Mouse (Mus musculus) T-helper 17 cell (primary cell): ENCODE measurements around the gene Nuak2.

Experiments used
- in situ Hi-C, 2 experiments: fragments of 300-600 bp; cut with MboI, MseI; formaldehyde crosslinking; loops; 1 replicate in 1 of 2; 2 replicates in 1 of 2; pipeline ENCODE4 v1.15.1; 2025; ENCODE audit warnings: high pct_unique_total_duplicates in 2 of 2

Nuak2 gene

DNA sequence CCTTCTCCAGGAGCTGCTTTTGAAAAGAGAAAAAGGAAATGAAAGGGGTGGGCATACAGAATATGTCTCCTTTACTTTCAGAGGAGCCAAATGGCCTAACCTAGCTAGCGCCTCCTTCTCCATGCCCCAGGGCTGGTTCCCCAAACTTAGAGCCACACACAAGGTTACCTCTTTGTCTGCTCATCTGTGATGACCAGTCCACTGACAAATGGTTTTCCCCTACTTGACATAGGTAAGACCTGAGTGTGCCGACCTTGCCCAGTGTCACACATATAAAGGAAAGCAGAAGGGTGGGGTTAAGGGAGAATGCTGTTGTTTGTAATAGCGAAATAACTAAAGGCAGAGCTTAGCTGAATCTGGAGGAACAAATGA, 58.9 kb downstream of the Nuak2 start:
- in situ Hi-C loops, result no loop called here

DNA sequence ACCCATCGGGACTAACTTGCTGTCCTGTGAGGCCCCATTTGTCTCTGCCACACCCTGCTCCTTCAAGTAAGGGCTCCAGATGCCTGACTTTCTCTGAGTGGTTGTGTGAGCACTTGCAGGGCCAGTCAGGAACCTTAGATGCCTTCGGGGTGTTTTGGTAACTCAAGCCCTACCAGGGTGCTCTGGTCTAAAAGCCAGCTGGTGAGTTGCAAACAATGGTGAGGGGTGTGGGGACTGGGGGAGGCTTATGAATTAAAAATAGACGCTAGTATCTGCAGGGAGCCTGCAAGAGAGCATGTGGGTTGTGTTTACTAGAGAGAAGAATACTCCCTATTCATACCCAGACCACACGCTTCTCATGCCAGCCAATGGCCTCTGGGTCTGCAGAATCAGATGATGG, 59.3 kb downstream of the Nuak2 start:
- in situ Hi-C loops, result no loop called here

DNA sequence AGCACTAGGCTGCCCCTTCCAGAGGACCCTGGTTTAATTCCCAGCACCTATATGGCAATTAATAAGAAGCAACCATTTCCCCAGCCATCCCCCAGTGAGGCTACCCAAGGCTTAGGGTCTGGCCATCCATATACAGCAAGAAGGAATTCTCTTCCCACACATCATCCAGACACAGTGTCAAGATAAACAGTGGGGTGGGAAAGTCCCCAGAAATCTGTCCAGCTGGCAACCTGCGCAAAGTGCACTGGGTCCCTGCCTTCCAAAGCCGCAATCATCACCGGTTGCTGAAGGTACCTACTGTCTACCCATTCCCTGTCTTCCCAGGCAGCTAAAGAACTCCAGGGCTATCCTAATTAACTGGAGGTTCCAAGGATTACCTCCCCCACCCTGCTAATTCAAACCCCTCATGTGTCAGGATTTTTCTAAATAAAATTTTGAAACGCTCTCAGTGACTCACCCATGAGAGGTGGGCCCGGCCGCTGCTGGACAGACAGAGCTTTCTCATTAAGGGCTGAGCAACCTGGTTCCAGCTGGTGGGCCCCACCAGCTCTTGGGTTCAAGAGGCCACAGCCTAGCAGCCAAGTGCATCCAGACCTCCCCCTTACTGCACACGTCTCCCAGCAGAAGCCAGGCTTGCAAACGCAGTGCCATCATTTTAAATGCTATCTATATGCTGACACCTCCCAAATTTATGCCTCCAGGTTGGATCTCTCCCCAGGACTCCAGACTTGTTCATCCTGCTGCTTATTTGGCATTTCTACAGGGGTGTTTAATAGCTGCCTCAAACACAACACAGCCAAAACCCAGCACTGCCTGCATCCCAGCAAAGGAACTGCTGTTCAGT, 60.5 kb downstream of the Nuak2 start:
- in situ Hi-C loops, result no loop called here

DNA sequence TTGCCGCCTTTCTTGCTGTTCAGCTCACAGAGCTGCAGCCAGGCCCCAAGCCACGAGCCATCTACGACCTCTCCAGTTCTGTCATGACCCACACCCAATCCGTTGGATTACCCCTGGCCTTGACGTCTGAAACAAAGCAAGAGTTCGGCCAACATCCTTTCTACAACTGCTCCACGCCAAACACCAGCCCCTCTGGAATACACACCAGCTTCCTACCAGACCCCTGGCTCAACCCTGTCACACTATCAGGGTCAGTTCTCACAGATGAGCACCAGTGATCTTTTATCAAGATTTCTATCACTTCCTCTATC, 61.1 kb downstream of the Nuak2 start:
- in situ Hi-C loops, result no loop called here

DNA sequence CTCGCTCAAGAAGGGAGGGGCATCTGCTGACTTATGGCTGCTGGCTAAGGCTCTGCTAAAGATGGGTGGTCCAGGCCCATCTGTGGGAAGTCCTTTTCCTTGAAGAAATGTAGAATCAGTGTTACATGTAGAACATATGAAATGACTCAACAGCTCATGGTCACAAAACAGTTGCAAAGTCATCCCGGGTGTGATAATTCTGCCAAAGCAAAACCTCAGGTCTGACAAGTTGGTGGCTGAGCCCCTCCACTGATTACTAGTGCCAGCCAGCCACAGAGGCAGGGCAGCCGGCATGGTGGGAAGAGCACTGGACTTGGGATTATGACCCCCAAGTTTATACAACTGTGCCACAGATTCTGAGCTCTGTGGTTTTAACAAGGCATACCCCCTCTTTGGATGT, 61.9 kb downstream of the Nuak2 start:
- in situ Hi-C loops, result no loop called here

DNA sequence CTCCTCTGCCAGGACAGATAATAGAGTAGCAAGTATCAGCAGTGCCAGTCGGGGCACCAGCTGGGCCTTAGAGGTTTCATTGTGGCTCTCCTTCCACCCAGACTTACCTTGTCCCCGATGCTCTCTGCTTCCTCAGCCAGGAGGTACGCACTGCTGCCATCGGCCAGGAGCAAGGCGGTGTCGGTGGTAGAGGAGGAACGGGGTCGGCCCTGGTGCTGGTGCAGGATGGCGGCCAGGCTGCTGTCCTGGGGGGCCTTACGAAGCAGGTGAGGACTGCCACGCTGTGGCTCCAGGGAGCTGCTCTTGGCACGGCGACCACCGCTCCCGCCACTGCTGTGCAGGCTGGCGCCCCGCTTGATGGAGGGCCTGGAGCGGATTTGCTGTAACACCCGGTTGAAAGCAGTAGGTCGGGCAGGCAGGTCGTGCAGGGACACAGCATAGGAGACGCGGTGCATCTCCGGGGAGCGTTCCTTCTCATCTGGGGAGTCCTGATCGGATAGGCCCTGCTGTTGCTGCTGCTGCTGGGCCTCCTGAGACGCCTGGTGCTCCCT, 64.7 kb downstream of the Nuak2 start:
- in situ Hi-C loops, result no loop called here

DNA sequence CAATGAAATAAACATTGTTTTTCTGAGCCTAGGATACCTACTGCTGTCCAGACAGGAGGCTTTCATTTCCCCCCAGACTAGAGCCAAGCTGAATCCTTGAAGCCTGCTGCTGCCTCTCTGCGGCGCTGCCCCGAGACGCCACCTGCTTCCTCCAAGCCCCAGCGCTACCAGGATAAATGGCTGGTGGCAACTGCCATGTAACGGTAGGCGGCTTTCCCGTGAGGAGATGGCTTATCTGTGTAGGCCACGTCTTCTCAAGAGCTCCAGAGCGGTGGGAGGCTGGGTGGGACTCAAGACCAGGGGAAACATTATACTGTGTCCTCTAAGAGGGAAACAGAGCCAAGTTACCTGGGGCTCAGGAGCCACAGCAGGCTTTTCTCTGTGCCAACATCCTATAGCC, 66.0 kb downstream of the Nuak2 start:
- in situ Hi-C loops, result no loop called here
